Mouse (Mus musculus) bone marrow, adult 2 months (tissue): ENCODE data around the gene Gsdme.

Experiments used
- CTCF ChIP-seq: fragments of 200-500 bp; IDR thresholded peaks from 2 replicates; pipeline ENCODE4 v1.5.1; 2011; ENCODE audit warnings: low read length, control low read depth; ENCODE audit not compliant: control insufficient read depth, insufficient read depth
- POLR2A ChIP-seq: fragments of 200-500 bp; IDR thresholded peaks from 2 replicates; pipeline ENCODE4 v1.6.1; 2011; ENCODE audit warnings: low read depth, mild to moderate bottlenecking, control low read depth, low read length, borderline replicate concordance; ENCODE audit not compliant: control insufficient read depth

- TF ChIP-seq POLR2A = no peak
- peak; percentile 44 for TF ChIP-seq CTCF
Observed at GRCm38 (mm10) chr6:50299071-50299470, 35.4 kb upstream of the Gsdme start.
